Mouse (Mus musculus) cerebellum, adult 9-11 months (tissue): ENCODE data around the gene Snx5.
A peak's percentile ranks its signal among the peaks of the same experiment; 100 is the strongest.

Experiments used
- DNase-seq: peaks from one replicate; pipeline ENCODE4 v3.0.0; 2022

Snx5 gene

GRCm38 (mm10) chr2:144270507-144271420 lies at the start of gene Snx5, which contains the start of gene Mgme1:
Gene Snx5, minus strand, starts transcription at chr2:144270906.
Gene Mgme1, plus strand, starts transcription at chr2:144270663.
- DNase-seq, result peak; percentile 95

- DNase-seq, result no peak
Measured at GRCm38 (mm10) chr2:144311372-144311771, 40.7 kb upstream of the Snx5 start.

- no peak for DNase-seq
Measured at GRCm38 (mm10) chr2:144310273-144310672, 39.6 kb upstream of the Snx5 start.

- peak; percentile 85 for DNase-seq
Measured at GRCm38 (mm10) chr2:144308561-144308960, 37.9 kb upstream of the Snx5 start.

- no peak for DNase-seq
Measured at GRCm38 (mm10) chr2:144305721-144306294, 35.1 kb upstream of the Snx5 start.

- no peak for DNase-seq
Measured at GRCm38 (mm10) chr2:144301101-144301500, 30.4 kb upstream of the Snx5 start.

GRCm38 (mm10) chr2:144299749-144300669 lies 29.3 kb upstream of the Snx5 start:
- DNase-seq, result no peak

- DNase-seq, result no peak
Measured at GRCm38 (mm10) chr2:144295145-144295735, 24.5 kb upstream of the Snx5 start.

- DNase-seq, result no peak
Measured at GRCm38 (mm10) chr2:144291600-144292305, 21.0 kb upstream of the Snx5 start.

- no peak for DNase-seq
Measured at GRCm38 (mm10) chr2:144290321-144290720, 19.6 kb upstream of the Snx5 start.

GRCm38 (mm10) chr2:144281417-144281816 lies 10.7 kb upstream of the Snx5 start:
- DNase-seq, result no peak

GRCm38 (mm10) chr2:144280568-144280967 lies 9.9 kb upstream of the Snx5 start:
- no peak for DNase-seq

- DNase-seq, result no peak
Measured at GRCm38 (mm10) chr2:144279742-144280141, 9.0 kb upstream of the Snx5 start.

- no peak for DNase-seq
Measured at GRCm38 (mm10) chr2:144276885-144277284, 6.2 kb upstream of the Snx5 start.

- no peak for DNase-seq
Measured at GRCm38 (mm10) chr2:144274741-144275140, 4.0 kb upstream of the Snx5 start.

- no peak for DNase-seq
Measured at GRCm38 (mm10) chr2:144272088-144272487, 1.4 kb upstream of the Snx5 start.

GRCm38 (mm10) chr2:144269679-144270475 lies 829 bp downstream of the Snx5 start:
- DNase-seq, result no peak

- no peak for DNase-seq
Measured at GRCm38 (mm10) chr2:144269306-144269650, 1.4 kb downstream of the Snx5 start.

GRCm38 (mm10) chr2:144268446-144269305 lies 2.0 kb downstream of the Snx5 start:
- DNase-seq, result no peak

GRCm38 (mm10) chr2:144267731-144268015 lies 3.0 kb downstream of the Snx5 start:
- no peak for DNase-seq
